Mouse (Mus musculus) kidney, postnatal 36 days (tissue): ENCODE data around the gene Pank3.
"Not testable (repeated sequence)": the region's sequence is repeated elsewhere in the genome, so short reads cannot be mapped to it uniquely, and the experiment has no call there.

Experiments
- DNase-seq, 2 experiments: peaks; one replicate each; pipeline ENCODE4 v3.0.0; 2021 to 2022; ENCODE audit warnings: mixed read lengths in 2 of 2

The Pank3 gene

GRCm38 (mm10) chr11:35780336-35780735 lies 11.1 kb downstream of the Pank3 start:
- peak in 1 of 2 experiments; percentile 19 for DNase-seq

GRCm38 (mm10) chr11:35782444-35782843 lies 13.2 kb downstream of the Pank3 start:
- no peak for DNase-seq

GRCm38 (mm10) chr11:35783038-35783437 lies 13.8 kb downstream of the Pank3 start:
- peak; percentile 52 to 65 for DNase-seq

- DNase-seq, result no peak
These were observed 14.7 kb downstream of the Pank3 start for GRCm38 (mm10) chr11:35784002-35784401.

GRCm38 (mm10) chr11:35784537-35784936 lies 15.3 kb downstream of the Pank3 start:
- no peak for DNase-seq

GRCm38 (mm10) chr11:35788443-35788842 lies 19.2 kb downstream of the Pank3 start:
- no peak for DNase-seq

- not testable (repeated sequence) for DNase-seq
These were observed 23.5 kb downstream of the Pank3 start for GRCm38 (mm10) chr11:35792800-35793199.

- no peak for DNase-seq
These were observed 28.6 kb downstream of the Pank3 start for GRCm38 (mm10) chr11:35797751-35798494.

- no peak for DNase-seq
These were observed 29.2 kb downstream of the Pank3 start for GRCm38 (mm10) chr11:35798495-35798820.

GRCm38 (mm10) chr11:35798874-35799273 lies 29.6 kb downstream of the Pank3 start, which contains the start of gene Fbll1:
Gene Fbll1, minus strand, starts transcription at chr11:35798884.
- peak; percentile 51 to 78 for DNase-seq

- DNase-seq, result no peak
These were observed 32.0 kb downstream of the Pank3 start for GRCm38 (mm10) chr11:35801332-35801731.

GRCm38 (mm10) chr11:35811458-35811857 lies 42.2 kb downstream of the Pank3 start:
- no peak for DNase-seq

- DNase-seq, result no peak
These were observed 47.0 kb downstream of the Pank3 start for GRCm38 (mm10) chr11:35816316-35816715.

- DNase-seq, result no peak
These were observed 58.4 kb downstream of the Pank3 start for GRCm38 (mm10) chr11:35827714-35828113.

- no peak for DNase-seq
These were observed 62.9 kb downstream of the Pank3 start for GRCm38 (mm10) chr11:35832139-35832538.

- DNase-seq, result no peak
These were observed 64.0 kb downstream of the Pank3 start for GRCm38 (mm10) chr11:35833270-35833669.

GRCm38 (mm10) chr11:35834022-35834760 lies 64.9 kb downstream of the Pank3 start, which contains the start of gene Rars:
Gene Rars, minus strand, starts transcription at chr11:35834506.
- peak; percentile 96 for DNase-seq

- DNase-seq, result no peak
These were observed 68.2 kb downstream of the Pank3 start for GRCm38 (mm10) chr11:35837156-35838126.

- peak; percentile 91 to 93 for DNase-seq
These were observed 69.4 kb downstream of the Pank3 start for GRCm38 (mm10) chr11:35838345-35839338.

- peak in 1 of 2 experiments; percentile 45 for DNase-seq
These were observed 71.0 kb downstream of the Pank3 start for GRCm38 (mm10) chr11:35840282-35840681.

GRCm38 (mm10) chr11:35840806-35841205 lies 71.5 kb downstream of the Pank3 start:
- not testable (repeated sequence) for DNase-seq
